Mouse (Mus musculus) stomach, postnatal 0 days (tissue): ENCODE data around the gene As3mt.
"Not testable (repeated sequence)": the region's sequence is repeated elsewhere in the genome, so short reads cannot be mapped to it uniquely, and the experiment has no call there.

Source experiments
- CTCF ChIP-seq: IDR thresholded peaks from 2 replicates; pipeline ENCODE4 v1.5.1; 2016; ENCODE audit warnings: antibody characterized with exemption, low read depth, mild to moderate bottlenecking, moderate library complexity
- EP300 ChIP-seq: optimal IDR thresholded peaks from 2 replicates; pipeline ENCODE3; 2016; ENCODE audit warnings: antibody characterized with exemption

- TF ChIP-seq EP300, result not testable (repeated sequence)
- TF ChIP-seq CTCF, result peak; percentile 41
Measured at GRCm38 (mm10) chr19:46732673-46733072, 25.4 kb downstream of the As3mt start.
